Mouse (Mus musculus) hindbrain, embryonic 15.5 days (tissue): Measurements from ENCODE around the gene Exoc5. TPM values are rescaled to one million over a fixed set of nuclear protein-coding genes. Genes with fewer than 3 reads are reported as not detected.
A peak's percentile ranks its signal among the peaks of the same experiment; 100 is the strongest.
"Not testable (repeated sequence)": the region's sequence is repeated elsewhere in the genome, so short reads cannot be mapped to it uniquely, and the experiment has no call there.

ENCODE experiments used
- ATAC-seq: fragments of 200-750 bp; cut with Nextera tagmentation; 2 replicates; pipeline ENCODE4 v1.8.0; 2017; ENCODE audit warnings: low read depth, moderate number of reproducible peaks, moderate TSS enrichment; ENCODE audit not compliant: low FRiP score
- H3K27ac ChIP-seq: fragments of 300-500 bp; sonication (generic); replicated peaks from 2 replicates; pipeline ENCODE4 v1.5.1; 2015; ENCODE audit warnings: mild to moderate bottlenecking, inconsistent platforms
- H3K27me3 ChIP-seq: fragments of 300-500 bp; sonication (generic); 2 replicates; pipeline ENCODE4 v1.6.1; 2015; ENCODE audit warnings: control low read depth, inconsistent platforms
- H3K36me3 ChIP-seq: fragments of 300-500 bp; sonication (generic); 2 replicates; pipeline ENCODE4 v1.6.1; 2015; ENCODE audit warnings: control low read depth, inconsistent platforms
- H3K4me1 ChIP-seq: fragments of 300-500 bp; sonication (generic); replicated peaks from 2 replicates; pipeline ENCODE4 v1.6.1; 2015; ENCODE audit warnings: control low read depth, inconsistent platforms
- H3K4me2 ChIP-seq: fragments of 300-500 bp; sonication (generic); 2 replicates; pipeline ENCODE4 v1.6.1; 2015; ENCODE audit warnings: moderate library complexity, mild to moderate bottlenecking, inconsistent platforms
- H3K4me3 ChIP-seq: fragments of 300-500 bp; sonication (generic); 2 replicates; pipeline ENCODE4 v1.5.1; 2015; ENCODE audit warnings: mild to moderate bottlenecking, inconsistent platforms
- H3K9ac ChIP-seq: fragments of 300-500 bp; sonication (generic); 2 replicates; pipeline ENCODE4 v1.6.1; 2015; ENCODE audit warnings: inconsistent platforms
- H3K9me3 ChIP-seq: fragments of 300-500 bp; sonication (generic); 2 replicates; pipeline ENCODE4 v1.6.1; 2016; ENCODE audit warnings: control low read depth, inconsistent platforms
- WGBS: fragments of 180-500 bp; shearing (Covaris S2); methylation state at CpG from one replicate; pipeline ENCODE4 v1.1.7; 2015; 5-methylcytosine and 5-hydroxymethylcytosine counted together
- polyA plus RNA-seq: library from polyadenylated mRNA; unstranded; fragments of >200 nt; fragmentation: Nextera tagmentation; extraction: Ambion mirVana; gene quantifications from 2 replicates; pipeline ENCODE4 v1.2.1, GENCODE M21; 2015

Gene Exoc5
- 62.6 and 65.2 TPM in 2 replicates for polyA plus RNA-seq

DNA sequence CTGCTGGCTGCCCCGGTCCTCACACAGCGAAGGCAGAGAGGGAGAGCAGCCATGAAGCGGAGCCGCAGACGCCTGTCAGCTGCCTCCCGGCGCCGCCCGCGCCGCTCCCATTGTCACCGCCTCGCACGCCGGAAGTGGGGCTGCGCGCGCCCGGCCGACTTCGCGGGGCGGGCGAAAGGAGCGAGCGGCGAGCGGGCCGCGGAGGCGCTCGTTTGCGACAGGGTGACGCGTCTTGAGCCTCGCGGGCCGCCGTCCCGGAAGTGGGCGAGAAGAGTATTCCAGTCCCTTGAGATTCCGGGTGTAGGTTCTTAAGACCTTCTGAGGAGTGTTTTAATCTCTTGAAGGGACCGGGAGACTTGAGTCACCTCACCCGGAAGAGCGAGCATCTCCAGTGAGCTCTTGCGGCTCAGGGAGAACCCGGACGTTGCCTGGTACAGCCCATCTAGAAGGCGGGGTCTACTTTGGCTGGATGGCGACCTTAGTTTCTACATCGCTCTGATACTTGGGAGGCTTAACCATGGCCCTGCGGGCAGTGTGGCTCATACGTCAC, at the start of gene Exoc5:
TSS of gene Exoc5 (minus strand) at position 380 of the 550 bp plus-strand sequence.
- H3K27ac ChIP-seq: peak within 1 kb of the TSS; percentile 97
- H3K4me2 ChIP-seq: peak within 1 kb of the TSS; percentile 75
- peak within 1 kb of the TSS; percentile 79 for H3K4me3 ChIP-seq
- peak within 1 kb of the TSS; percentile 99 for H3K9ac ChIP-seq
- H3K9me3 ChIP-seq: no peaks in the 10 kb centered on the region
- ATAC-seq: peak; percentile 97
- no peaks in the 10 kb centered on the region for H3K36me3 ChIP-seq
- no peaks in the 10 kb centered on the region for H3K27me3 ChIP-seq
- peaks cover 27% of the 10 kb centered on the region for H3K4me1 ChIP-seq
- under 1% methylated on average over 50 of the region's 53 CpGs for WGBS

DNA sequence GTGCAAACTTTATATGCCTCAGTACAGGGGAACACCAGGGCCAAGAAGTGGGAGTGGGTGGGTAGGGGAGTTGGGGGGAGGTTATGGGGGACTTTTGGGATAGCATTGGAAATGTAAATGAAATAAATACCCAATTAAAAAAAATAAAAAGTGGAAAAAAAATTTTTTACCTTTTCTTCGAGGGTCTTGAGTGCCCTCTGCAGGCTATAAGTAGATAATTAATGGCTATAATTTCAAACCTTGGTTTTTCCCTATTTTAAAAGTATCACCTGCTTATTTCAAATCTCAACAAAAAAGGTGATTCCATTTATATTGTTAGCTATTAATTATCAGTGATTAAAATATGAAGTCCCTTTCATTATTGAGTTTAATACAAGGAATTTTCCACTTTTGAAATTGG, 25.3 kb upstream of the Exoc5 start:
- H3K36me3 ChIP-seq, H3K27me3 ChIP-seq, H3K4me1 ChIP-seq, H3K27ac ChIP-seq, ATAC-seq, H3K4me2 ChIP-seq, H3K9me3 ChIP-seq, H3K9ac ChIP-seq, H3K4me3 ChIP-seq: not testable (repeated sequence)
- 80% methylated on average over 1 of the region's 1 CpGs for WGBS

DNA sequence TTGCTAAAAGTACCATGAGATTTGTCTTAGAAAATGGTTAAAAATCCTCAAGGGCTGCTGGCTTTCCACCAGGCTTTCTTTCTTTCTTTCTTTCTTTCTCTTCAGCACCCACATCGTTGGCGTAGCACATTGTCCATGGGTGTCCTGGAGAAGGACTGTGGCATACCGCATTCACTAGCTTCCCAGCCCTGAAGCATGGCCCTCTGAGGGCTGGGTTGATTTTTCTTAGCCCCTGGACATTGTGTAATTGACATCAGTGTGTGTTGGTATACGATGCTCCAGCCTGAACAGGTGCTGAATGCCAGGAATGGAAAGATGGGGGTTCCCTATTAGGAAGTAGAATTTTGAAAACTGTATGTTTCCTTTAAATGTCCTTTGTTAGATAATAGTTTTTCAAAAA, 24.8 kb upstream of the Exoc5 start:
- no peaks in the 10 kb centered on the region for H3K4me1 ChIP-seq
- peaks cover 10% of the 10 kb centered on the region; the same call in 1 of the 2 replicates for H3K36me3 ChIP-seq
- H3K27me3 ChIP-seq: no peaks in the 10 kb centered on the region
- ATAC-seq: no peak
- 82% methylated on average over 4 of the region's 4 CpGs for WGBS
- no peak overlapping the region for H3K4me3 ChIP-seq
- no peaks in the 10 kb centered on the region for H3K9me3 ChIP-seq
- no peak overlapping the region for H3K27ac ChIP-seq
- no peak overlapping the region for H3K9ac ChIP-seq
- no peak overlapping the region for H3K4me2 ChIP-seq

DNA sequence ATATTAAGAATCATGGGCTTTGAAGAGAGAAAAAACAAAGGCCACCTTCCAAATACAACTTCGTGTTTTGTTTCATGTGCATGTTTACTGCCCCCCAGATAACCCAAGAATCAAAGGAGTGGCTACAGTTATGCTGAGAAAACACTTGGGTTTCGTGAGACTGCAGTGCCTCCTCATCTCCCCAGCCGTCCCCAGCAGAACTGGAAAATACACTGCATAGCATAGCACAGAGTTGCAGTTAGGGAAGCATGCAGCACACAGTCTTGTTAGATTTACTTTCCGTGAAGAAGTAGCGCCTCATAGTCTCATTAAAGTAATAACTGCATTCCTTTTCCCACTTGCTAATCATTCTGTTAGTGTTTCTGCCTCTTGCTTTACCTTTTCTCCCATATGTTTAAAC, 23.6 kb upstream of the Exoc5 start:
- no peak overlapping the region for H3K27ac ChIP-seq
- 53% methylated on average over 5 of the region's 5 CpGs for WGBS
- H3K36me3 ChIP-seq: peaks cover 13% of the 10 kb centered on the region; the same call in 1 of the 2 replicates
- H3K27me3 ChIP-seq: no peaks in the 10 kb centered on the region
- no peak overlapping the region for H3K4me2 ChIP-seq
- ATAC-seq: no peak
- no peaks in the 10 kb centered on the region for H3K9me3 ChIP-seq
- no peak overlapping the region for H3K9ac ChIP-seq
- no peaks in the 10 kb centered on the region for H3K4me1 ChIP-seq
- H3K4me3 ChIP-seq: no peak overlapping the region

DNA sequence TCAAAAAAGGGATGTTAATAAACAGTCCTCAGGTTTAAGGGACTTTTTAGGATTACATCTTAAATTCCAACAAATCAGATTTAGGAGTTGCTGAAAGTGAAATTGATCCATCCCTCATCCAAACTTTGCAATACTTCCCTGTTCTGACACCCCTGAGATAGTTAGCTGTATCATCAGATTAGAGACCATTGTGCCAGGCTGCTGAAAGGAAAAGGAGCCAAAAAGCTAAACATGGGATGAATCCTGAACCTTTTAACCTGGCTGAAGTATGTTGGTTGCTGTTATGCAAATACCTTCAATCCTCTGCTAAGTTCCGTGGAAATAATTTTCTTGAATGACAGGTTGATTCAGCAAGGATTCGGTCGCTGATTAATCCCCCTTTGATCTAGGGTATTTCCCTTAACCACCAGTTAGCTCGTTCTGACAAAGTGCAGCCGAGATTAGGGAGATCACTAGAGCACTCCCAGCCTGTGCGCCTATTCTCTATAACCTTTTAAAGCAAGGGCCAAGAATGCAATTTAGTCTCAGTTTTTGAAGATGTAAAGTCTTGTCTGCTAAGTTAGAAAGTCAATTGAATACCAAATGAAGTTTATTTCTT, 23.1 kb upstream of the Exoc5 start:
- Histone ChIP-seq H3K9me3 (no peaks in the 10 kb centered on the region), H3K9ac (no peak overlapping the region), H3K4me3 (no peak overlapping the region), H3K4me2 (no peak overlapping the region), H3K36me3 (peaks cover 15% of the 10 kb centered on the region; the same call in 1 of the 2 replicates), H3K27me3 (no peaks in the 10 kb centered on the region), H3K4me1 (no peaks in the 10 kb centered on the region), H3K27ac (no peak overlapping the region)
- no peak for ATAC-seq
- 15% methylated on average over 6 of the region's 6 CpGs for WGBS

DNA sequence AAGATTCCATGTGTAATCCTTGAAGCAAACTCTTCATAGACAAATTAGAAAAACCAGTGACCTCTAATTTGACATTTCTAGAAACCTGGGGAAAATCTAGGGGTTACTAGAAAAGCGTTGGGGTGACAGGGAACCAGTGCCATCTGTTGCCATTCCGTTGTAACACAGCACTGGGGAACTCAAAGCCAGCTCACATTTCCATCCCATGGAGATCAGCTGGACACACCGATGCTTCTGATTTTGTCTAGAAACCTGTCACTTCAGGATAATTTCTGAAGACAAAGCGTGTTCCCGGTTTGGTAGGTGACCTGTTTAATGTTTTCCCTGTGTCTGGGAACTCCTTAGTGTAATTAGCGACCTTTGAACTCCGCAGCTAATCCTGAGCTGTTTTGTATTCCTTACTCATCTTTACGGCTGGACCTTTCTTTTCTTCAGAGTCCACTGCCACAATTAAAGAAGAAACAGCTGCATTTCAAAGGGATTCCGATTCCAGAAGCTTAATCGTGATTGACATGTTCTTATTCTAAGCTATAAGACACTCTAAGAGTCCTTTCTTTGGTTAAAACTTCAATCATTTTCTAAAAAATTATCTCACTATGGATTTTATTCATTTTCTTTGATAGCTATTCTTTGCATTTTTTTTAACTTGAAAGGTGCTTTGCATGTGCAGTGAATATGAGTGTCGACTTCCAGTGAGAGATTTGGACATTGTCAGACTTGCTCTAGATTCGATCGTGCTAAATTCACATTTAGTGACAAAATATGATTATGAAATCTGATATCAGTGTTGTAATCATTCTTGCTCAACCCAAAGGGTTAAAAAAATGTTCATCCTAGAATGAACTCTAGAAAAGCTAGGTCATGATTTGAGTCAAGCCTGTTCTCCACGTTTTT, 21.9 kb upstream of the Exoc5 start:
- no peak overlapping the region for H3K27ac ChIP-seq
- H3K36me3 ChIP-seq: peaks cover 23% of the 10 kb centered on the region; the same call in 1 of the 2 replicates
- H3K9me3 ChIP-seq: no peaks in the 10 kb centered on the region
- no peaks in the 10 kb centered on the region for H3K4me1 ChIP-seq
- ATAC-seq: no peak
- H3K27me3 ChIP-seq: no peaks in the 10 kb centered on the region
- H3K4me3 ChIP-seq: no peak overlapping the region
- 51% methylated on average over 14 of the region's 14 CpGs for WGBS
- H3K4me2 ChIP-seq: no peak overlapping the region
- H3K9ac ChIP-seq: no peak overlapping the region

DNA sequence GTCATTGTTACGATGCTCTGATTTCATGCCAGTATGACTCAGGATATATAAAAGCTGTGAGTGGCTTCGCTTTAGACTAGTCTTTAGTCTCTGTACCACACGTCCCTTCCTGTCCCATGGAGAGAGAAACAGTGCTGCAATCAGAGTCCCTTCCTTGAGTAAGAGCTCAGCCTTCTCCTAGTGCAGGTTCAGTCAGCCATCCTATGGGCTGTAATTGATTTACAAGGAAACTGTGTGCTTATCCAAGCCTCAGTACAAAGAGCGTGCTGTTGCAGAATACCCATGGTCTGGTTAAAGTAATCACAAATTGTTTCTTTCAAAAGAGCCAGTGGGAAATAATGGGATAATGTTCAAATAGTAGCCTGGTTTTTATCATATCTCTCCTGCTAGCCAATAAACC, 20.1 kb upstream of the Exoc5 start:
- WGBS: 88% methylated on average over 4 of the region's 4 CpGs
- H3K9ac ChIP-seq: no peak overlapping the region
- no peak for ATAC-seq

DNA sequence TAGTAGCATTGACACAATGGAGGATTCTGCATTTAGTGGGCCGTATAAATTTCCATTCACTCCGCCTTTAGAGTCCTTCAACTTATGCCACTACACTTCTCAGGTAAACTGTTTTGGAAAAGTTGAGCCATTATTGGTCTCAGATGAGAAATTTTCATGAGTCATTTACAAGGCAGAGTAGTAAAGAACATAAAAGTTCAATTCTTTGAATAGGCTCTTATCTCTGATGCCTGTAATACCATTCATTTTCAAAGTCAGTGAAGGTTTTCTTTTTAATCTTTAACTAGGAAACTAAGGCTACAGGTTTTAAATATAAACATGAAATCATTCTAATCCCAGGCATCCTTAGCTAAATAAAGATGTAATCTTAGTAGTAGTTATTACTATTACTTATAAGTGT, 12.4 kb upstream of the Exoc5 start:
- H3K4me2 ChIP-seq: no peak overlapping the region
- WGBS: 95% methylated on average over 2 of the region's 2 CpGs
- H3K4me3 ChIP-seq: no peak overlapping the region
- no peak for ATAC-seq
- no peak overlapping the region for H3K27ac ChIP-seq
- H3K4me1 ChIP-seq: no peaks in the 10 kb centered on the region
- H3K9me3 ChIP-seq: no peaks in the 10 kb centered on the region
- H3K9ac ChIP-seq: no peak overlapping the region
- H3K36me3 ChIP-seq: peaks cover 26% of the 10 kb centered on the region
- H3K27me3 ChIP-seq: no peaks in the 10 kb centered on the region

More for the DNA sequence above, 20.1 kb upstream of the Exoc5 start:
- H3K27ac ChIP-seq: no peak overlapping the region
- no peak overlapping the region for H3K4me2 ChIP-seq
- H3K36me3 ChIP-seq: peaks cover 27% of the 10 kb centered on the region
- H3K27me3 ChIP-seq: no peaks in the 10 kb centered on the region
- no peaks in the 10 kb centered on the region for H3K9me3 ChIP-seq
- no peaks in the 10 kb centered on the region for H3K4me1 ChIP-seq
- no peak overlapping the region for H3K4me3 ChIP-seq

DNA sequence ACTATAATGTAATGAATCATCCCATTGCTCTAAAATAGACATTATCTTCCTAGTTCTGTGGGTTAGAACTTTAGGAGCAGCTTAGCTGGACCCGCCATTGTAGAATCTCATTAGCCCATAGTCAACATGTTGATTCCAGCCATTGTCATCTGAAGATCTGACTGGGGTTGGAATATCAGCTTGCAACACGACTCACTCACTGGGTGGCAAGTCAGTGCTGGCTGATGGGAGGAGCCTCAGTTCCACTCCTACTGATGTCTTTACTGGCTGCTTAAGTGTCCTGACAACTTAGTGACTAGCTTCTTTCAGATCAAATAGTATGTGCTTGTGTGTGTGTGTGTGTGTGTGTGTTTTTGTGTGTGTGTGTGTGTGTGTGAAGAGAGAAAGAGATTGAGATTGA, 7.9 kb upstream of the Exoc5 start:
- Histone ChIP-seq H3K27ac (no peak overlapping the region), H3K4me3 (no peak overlapping the region), H3K9ac (no peak overlapping the region), H3K36me3 (peaks cover 16% of the 10 kb centered on the region; the same call in 1 of the 2 replicates), H3K27me3 (no peaks in the 10 kb centered on the region), H3K9me3 (no peaks in the 10 kb centered on the region), H3K4me2 (no peak overlapping the region), H3K4me1 (no peaks in the 10 kb centered on the region)
- 76% methylated on average over 2 of the region's 2 CpGs for WGBS
- no peak for ATAC-seq

DNA sequence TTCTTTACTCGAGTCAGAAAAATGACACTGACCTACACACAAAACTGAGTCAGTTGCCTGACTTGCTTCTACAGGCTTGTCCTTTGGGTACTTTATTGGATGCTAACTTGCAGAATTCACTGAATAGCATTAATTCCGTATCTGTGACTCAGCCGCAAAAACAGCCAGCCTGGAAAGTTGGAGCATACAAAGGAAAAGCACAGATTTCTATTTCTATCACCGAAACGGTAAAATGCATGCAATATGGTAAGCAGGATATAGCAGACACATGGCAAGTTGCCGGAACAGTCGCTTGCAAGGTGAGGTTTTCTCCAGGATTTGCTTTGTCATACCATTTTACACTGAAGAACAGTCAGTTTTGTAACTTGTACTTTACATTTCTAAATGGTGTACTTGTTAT, 7.4 kb upstream of the Exoc5 start:
- Histone ChIP-seq H3K9ac (no peak overlapping the region), H3K4me2 (no peak overlapping the region), H3K27ac (no peak overlapping the region), H3K27me3 (no peaks in the 10 kb centered on the region), H3K4me1 (no peaks in the 10 kb centered on the region), H3K36me3 (peaks cover 13% of the 10 kb centered on the region; the same call in 1 of the 2 replicates), H3K4me3 (no peak overlapping the region), H3K9me3 (no peaks in the 10 kb centered on the region)
- 96% methylated on average over 7 of the region's 7 CpGs for WGBS
- no peak for ATAC-seq

DNA sequence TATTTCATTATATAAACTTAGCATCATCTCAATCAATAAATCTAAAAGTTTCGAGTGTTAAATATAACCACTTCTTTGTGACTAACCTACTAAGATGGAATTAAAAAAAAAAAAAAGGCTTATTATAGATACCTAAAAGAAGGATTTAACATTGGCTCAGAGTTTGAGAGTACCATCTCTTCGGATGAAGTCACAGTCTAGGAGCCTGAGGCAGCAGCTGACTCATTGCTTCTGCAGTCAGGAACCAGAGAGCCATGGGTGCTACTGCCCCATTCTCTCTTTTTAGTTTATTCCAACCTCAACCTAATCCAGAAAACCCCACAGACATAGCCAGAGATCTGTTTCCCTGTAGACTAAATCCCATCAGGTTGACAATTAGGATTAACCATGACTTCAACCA, 6.4 kb upstream of the Exoc5 start:
- Histone ChIP-seq H3K9me3 (no peaks in the 10 kb centered on the region), H3K27ac (no peak overlapping the region), H3K27me3 (no peaks in the 10 kb centered on the region), H3K4me1 (peaks cover 3% of the 10 kb centered on the region), H3K4me2 (no peak overlapping the region), H3K36me3 (peaks cover 13% of the 10 kb centered on the region; the same call in 1 of the 2 replicates), H3K9ac (no peak overlapping the region), H3K4me3 (no peak overlapping the region)
- no peak for ATAC-seq
- WGBS: 93% methylated on average over 2 of the region's 2 CpGs
